Mouse (Mus musculus): ENCODE measurements around the gene Gpr26. TPM values are rescaled to one million over a fixed set of nuclear protein-coding genes. Genes with fewer than 3 reads are reported as not detected.

Gpr26 gene
- not detected for total RNA-seq (2022)

GRCm38 (mm10) chr7:131966023-131966915, at the start of gene Gpr26:
TSS of gene Gpr26 (plus strand) at chr7:131966460.
- DNase-seq (ENCODE audit: low spot score in 2 of 2): no peak

GRCm38 (mm10) chr7:131917384-131917783, 48.9 kb upstream of the Gpr26 start:
- DNase-seq (ENCODE audit: low spot score in 2 of 2): no peak

- no peak for DNase-seq (ENCODE audit: low spot score in 2 of 2)
These were observed 38.8 kb upstream of the Gpr26 start for GRCm38 (mm10) chr7:131927288-131928050.

GRCm38 (mm10) chr7:131937611-131938010, 28.6 kb upstream of the Gpr26 start:
- no peak for DNase-seq (ENCODE audit: low spot score in 2 of 2)

- no peak for DNase-seq (ENCODE audit: low spot score in 2 of 2)
These were observed 15.1 kb upstream of the Gpr26 start for GRCm38 (mm10) chr7:131951131-131951530.

GRCm38 (mm10) chr7:131953402-131953801, 12.9 kb upstream of the Gpr26 start:
- DNase-seq (ENCODE audit: low spot score in 2 of 2): no peak

- no peak for DNase-seq (ENCODE audit: low spot score in 2 of 2)
These were observed 7.6 kb upstream of the Gpr26 start for GRCm38 (mm10) chr7:131958705-131959104.

- DNase-seq (ENCODE audit: low spot score in 2 of 2): no peak
These were observed 5.7 kb upstream of the Gpr26 start for GRCm38 (mm10) chr7:131960551-131960950.

GRCm38 (mm10) chr7:131966916-131967494, 745 bp downstream of the Gpr26 start:
- no peak for DNase-seq (ENCODE audit: low spot score in 2 of 2)

- DNase-seq (ENCODE audit: low spot score in 2 of 2): no peak
These were observed 4.0 kb downstream of the Gpr26 start for GRCm38 (mm10) chr7:131970255-131970654.

GRCm38 (mm10) chr7:131975867-131976266, 9.6 kb downstream of the Gpr26 start:
- DNase-seq (ENCODE audit: low spot score in 2 of 2): no peak

- no peak for DNase-seq (ENCODE audit: low spot score in 2 of 2)
These were observed 12.3 kb downstream of the Gpr26 start for GRCm38 (mm10) chr7:131978609-131979008.

GRCm38 (mm10) chr7:131989056-131989455, 22.8 kb downstream of the Gpr26 start:
- DNase-seq (ENCODE audit: low spot score in 2 of 2): no peak

GRCm38 (mm10) chr7:131992226-131992625, 26.0 kb downstream of the Gpr26 start:
- DNase-seq (ENCODE audit: low spot score in 2 of 2): no peak

- no peak for DNase-seq (ENCODE audit: low spot score in 2 of 2)
These were observed 26.6 kb downstream of the Gpr26 start for GRCm38 (mm10) chr7:131992873-131993272.

- DNase-seq (ENCODE audit: low spot score in 2 of 2): no peak
These were observed 39.9 kb downstream of the Gpr26 start for GRCm38 (mm10) chr7:132005996-132006696.

- DNase-seq (ENCODE audit: low spot score in 2 of 2): no peak
These were observed 42.7 kb downstream of the Gpr26 start for GRCm38 (mm10) chr7:132009002-132009401.

- no peak for DNase-seq (ENCODE audit: low spot score in 2 of 2)
These were observed 46.9 kb downstream of the Gpr26 start for GRCm38 (mm10) chr7:132012969-132013679.

- no peak for DNase-seq (ENCODE audit: low spot score in 2 of 2)
These were observed 47.7 kb downstream of the Gpr26 start for GRCm38 (mm10) chr7:132013970-132014369.

- no peak for DNase-seq (ENCODE audit: low spot score in 2 of 2)
These were observed 48.9 kb downstream of the Gpr26 start for GRCm38 (mm10) chr7:132015193-132015592.

GRCm38 (mm10) chr7:132015933-132016332, 49.7 kb downstream of the Gpr26 start:
- DNase-seq (ENCODE audit: low spot score in 2 of 2): no peak
